Mouse (Mus musculus) urinary bladder, postnatal 14 days (tissue): Measurements from ENCODE around the gene Ptpn11.
A peak's percentile ranks its signal among the peaks of the same experiment; 100 is the strongest.
"Not testable (repeated sequence)": the region's sequence is repeated elsewhere in the genome, so short reads cannot be mapped to it uniquely, and the experiment has no call there.

ENCODE experiments used
- DNase-seq: peaks from one replicate; pipeline ENCODE4 v3.0.0; 2021; ENCODE audit warnings: low spot score

The Ptpn11 gene

DNA sequence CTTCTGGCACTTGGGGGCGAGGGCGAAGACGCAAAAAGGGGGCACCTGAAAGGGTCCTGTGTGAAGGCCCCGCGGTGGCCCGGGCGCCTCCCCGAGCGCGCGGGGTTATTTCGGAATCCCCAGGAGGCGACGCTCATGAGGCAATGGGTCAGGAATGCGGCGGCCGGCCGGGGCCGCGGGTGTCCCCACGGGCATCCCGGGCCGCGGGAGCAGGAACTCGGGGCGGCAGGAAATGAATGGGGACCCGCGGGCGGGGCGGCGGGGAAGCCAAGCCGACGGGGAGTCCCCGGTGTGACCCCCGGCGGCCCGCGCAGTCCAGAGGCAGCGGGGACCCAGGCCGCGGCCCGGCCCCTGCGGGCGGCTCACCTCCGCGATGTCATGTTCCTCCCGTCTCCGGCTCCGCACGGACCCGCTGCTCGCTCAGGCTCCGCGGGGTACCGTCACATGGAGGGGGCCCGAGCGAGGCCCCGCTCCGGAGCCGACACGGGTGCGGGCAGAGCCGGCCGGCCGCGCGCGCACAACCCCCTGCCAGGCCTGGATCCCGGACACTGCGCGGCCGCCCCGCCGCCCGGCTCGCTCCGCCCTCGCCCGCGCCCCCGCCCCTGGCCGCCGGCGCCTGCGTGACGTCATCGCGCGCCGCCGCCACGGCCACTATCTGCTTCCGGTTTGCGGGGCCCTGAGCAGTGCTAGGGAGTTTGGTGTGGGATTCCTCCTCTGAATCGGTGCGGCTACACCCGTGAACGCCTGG is at the start of gene Ptpn11:
Gene Ptpn11, minus strand, starts transcription at position 562 of the 748 bp plus-strand sequence.
- DNase-seq: peak; percentile 85

DNA sequence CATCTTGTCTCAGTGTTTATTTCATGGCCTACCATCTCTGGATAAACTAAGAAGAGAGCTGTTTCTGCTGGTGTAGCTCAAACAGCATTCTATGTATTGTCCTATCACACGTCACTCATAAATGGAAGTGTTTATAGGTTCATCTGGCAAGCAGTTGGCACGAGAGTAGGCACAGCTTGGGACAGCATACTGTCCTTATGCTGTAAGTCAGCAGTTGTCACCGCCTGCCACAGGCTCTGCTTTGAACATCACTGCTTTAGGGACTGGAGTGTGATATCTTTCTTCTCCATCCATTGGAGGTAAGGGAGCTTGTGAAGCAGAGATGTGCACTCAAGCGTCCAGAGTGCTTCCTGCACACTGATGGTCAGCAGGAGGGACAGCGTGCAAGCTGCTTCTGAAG is 48.6 kb upstream of the Ptpn11 start:
- no peak for DNase-seq

DNA sequence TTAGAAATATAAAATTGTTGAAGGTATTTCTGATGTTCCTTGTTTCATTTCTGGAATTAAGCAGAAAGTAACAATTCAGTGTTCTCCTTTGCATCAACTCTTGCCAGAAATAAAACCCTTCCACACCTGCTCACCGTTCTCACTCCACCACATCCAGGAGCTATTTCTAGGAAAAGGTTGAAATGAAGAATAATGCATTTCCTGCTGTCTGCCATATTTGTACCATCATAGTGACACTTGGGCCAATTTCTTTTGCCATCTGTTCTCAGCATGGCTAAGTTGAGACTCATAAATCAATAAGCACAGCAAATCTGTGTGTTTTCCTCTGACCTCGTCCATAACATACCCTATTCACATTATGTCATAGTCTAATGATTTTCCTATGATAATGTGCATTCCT is 47.0 kb upstream of the Ptpn11 start:
- DNase-seq: no peak

DNA sequence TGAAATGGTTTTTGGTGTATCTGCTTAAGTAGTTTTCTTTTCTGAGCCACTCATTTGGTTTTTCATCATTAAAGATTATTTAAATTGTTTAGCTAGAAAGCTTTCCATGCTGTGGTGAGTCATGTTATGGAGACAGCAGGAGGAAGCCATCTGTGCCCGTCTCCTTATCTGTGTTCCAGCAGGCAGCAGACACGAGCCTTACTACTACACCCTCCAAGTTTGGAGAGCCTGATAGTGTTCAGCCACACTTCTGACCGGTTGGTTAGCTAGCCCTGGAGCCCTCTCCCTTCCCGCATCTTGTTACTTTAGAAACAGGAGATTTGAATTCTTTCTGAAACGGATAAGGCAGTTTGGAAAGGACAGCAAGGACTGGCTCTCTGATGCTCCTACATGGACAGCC is 45.0 kb upstream of the Ptpn11 start:
- DNase-seq: no peak

DNA sequence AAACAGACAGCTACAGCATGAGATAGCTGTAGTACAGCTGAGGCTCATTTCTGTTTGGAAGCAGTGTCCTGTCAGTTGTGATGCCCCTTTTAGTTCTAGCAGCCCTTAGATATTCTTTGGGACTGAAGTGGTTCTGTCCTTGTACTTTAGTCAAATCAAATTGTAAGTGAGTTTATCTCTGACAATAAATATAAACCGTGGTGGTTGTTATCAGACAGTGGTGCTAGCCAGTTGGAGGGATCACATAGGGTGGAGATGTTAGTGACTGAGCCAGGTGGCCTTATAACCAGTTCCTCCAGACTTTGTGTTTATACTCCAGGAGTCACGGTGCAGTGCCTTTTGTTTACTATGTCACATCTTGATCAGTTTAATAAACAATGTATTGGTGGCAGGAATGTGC is 42.5 kb upstream of the Ptpn11 start:
- DNase-seq: no peak

DNA sequence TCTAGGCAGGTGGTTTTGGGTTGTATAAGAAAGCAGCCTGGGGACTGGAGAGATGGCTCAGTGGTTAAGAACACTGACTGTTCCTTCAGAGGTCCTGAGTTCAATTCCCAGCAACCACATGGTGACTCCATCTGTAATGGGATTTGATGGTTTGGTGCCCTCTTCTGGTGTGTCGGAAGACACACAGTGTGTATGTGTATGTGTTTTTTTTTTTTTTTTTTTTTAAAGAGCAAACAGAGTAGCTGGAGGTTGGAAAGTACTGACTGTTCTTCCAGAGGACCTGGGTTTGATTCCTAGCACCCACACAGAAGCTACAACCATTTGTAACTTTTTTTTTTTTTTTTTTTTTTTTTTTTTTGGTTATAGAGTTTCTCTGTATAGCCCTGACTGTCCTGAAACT is 41.6 kb upstream of the Ptpn11 start:
- DNase-seq: no peak

DNA sequence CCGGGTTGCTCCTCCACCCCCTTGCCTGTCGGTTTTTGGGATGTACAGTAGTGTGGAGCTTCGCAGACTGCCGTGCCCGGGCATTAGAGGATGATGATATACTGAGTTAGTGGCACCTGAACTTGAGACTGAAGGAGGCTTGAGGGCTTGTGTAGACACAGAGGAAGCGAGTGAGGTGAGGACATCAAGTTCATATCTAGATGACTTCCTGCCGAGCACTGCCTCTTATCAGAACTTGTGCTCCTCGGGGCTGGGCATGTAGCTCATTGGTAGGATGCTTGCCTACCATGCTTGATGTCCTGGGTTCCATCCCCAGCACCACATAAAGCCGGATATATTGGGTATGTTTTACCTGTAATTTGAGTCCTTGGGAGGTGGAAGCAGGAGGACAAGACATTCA is 39.6 kb upstream of the Ptpn11 start:
- DNase-seq: no peak

DNA sequence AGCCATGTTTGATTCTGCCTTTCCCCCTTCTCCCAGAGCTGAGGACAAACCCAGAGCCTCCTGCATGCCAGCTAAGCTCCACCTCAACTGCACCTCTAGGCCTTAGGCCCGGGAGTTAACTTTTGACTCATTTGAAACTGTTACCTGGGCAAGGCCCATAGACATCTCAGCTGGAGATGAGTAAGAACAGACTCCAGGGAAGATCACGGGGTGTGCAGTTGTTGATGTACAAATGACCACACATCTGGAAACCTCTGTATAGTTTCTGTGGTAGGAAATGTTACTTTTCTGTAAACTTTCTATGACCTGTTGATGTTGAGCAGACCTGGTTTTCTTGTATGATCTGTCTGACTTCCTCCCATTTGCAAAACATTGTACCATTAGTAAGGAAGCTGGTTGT is 38.0 kb upstream of the Ptpn11 start:
- DNase-seq: no peak

DNA sequence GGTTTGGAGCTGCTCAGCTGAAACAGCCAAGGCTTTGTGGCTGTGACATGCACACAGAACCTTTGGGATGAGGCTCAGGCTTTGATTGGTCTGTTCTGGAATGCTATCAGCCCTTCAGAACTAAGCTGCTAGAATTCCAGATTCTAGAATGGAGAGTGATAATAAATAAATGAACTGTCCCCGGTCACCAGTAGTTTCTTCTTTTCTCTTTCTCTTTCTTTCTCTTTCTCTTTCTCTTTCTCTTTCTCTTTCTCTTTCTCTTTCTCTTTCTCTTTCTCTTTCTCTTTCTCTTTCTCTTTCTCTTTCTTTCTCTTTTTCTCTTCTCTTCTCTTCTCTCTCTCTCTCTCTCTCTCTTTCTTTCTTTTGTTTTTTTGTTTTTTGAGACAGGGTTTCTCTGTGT is 36.1 kb upstream of the Ptpn11 start:
- not testable (repeated sequence) for DNase-seq

DNA sequence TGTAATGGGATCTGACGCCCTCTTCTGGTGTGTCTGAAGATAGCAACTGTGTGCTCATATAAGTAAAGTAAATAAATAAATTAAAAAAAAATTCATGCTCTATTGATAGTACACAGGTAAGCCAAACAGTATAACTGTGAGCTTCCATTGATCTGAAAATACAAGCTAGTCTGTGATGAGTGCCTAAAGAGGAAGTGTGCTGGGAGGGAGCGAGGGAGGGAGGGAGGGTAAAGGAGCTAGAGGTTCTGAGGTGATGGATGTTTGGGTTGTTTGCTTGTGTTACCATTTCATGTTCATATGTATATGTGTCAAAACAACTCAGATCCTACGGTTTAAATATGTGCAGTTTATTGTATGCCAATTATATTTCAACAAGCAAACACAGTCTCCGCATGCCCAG is 35.6 kb upstream of the Ptpn11 start:
- no peak for DNase-seq

DNA sequence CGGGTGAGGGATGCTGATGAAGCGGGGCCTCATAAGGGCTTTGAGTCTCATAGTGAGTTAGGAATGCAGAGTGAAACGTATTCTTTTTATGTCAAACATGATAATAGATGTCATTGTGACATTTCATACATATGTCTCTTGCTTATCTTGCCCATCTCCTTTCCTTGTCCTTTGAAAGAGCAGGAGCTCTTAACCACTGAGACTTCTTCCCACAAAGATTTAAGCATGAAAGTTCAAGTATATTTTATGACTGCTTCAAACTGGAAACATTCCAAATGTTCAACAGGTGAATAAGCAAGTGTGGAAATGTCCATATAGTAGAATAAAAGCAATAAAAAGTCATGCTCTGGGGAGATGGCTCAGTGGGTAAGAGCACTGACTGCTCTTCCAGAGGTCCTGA is 35.2 kb upstream of the Ptpn11 start:
- no peak for DNase-seq

DNA sequence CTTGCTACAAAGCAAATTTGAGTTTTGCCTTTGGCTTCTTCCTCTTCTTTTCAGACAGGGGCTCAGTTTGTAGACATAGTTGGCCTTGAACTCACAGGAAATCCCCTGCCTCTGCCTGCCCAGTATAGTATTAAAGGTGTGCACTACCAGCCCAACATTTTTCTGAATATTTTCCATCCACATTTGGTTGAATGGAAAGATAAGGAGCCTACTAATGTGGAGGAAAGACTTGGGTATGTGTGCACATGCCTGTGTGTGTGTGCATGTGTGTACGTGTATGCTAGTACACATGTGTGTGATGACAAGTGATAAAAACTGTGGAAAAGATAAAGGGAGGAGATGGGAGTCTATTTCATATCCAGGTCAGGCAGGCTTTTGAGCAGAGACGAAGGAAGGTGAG is 34.7 kb upstream of the Ptpn11 start:
- no peak for DNase-seq

DNA sequence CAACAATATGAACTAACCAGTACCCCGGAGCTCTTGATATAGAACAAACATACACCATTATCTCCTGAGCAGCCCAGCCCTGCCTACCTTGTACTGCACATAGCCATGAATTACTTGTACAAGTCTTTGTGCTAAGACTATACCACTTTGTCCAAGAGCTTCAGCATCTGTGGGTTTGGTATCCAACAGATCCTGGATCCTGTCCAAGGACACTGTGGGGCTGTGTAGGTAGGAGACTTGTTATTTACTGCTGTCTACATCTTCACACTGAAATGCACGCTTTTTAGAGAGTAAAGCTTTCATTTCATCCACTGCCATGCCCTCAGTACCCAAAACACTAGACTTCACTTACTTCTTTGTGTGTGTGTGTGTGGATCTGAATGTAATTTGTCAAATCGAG is 33.7 kb upstream of the Ptpn11 start:
- no peak for DNase-seq

DNA sequence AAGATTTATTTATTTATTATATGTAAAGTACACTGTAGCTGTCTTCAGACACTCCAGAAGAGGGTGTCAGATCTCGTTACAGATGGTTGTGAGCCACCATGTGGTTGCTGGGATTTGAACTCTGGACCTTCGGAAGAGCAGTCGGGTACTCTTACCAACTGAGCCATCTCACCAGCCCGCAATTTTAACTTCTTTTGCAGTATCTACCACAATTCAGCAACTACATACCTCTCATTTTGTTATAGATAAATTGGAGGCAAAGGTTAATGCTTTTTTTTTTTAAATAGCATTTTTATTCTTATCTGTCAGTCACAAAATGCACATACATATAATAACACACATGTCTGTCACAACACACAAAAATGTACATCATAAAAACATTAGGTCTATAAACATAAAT is 32.8 kb upstream of the Ptpn11 start:
- not testable (repeated sequence) for DNase-seq

DNA sequence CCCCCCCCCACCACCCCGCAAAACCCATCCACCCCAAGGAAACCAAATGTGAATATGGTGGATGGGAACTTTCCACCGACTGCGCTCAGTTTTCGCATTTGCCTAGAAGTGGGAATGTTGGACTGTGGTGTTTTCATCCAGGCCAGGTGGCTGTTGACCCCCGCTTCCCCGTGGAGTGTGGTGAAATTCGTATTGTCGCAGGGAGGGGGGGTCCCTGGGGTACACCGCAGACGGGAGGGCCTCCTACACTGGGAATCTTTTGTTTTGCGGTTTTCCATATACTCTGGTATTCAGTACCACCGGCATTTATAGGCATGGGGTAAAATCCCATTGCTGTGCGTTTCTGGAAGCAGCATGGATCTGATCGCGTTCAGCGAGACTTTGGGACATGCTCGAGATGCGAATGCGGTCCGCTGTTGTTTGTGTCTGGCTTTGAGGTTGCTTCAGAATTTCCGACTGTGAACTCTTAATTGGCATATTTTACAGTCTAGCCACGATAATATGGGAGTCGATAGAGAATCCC is 30.2 kb upstream of the Ptpn11 start:
- DNase-seq: no peak

DNA sequence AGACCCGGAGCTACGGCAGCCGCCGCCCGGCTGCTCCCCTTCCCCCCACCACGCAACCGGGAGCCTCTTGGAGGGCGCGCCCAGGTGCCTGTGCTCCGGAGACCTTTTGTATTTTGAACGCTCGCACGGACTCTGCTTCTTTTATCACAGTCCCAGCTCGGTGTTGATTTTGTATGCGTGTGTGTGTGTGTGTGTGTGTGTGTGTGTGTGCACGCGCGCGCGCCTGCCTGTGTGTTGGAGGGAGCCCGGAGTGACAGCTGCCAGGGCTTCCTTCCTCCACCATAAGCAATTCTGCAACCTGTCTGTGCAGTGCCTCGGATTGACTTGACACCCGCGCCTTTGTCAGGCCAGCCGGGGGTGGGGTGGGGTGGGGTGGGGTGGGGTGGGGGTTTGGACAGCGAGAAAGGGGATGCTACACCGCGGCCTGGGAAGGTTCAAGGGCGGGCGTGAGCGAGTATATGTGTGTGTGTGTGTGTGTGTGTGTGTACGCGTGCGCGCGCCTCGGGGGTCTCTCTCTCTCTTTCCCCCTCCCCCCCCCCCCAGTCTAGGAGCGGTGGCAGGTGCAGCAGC is 29.6 kb upstream of the Ptpn11 start:
- DNase-seq: peak; percentile 12

DNA sequence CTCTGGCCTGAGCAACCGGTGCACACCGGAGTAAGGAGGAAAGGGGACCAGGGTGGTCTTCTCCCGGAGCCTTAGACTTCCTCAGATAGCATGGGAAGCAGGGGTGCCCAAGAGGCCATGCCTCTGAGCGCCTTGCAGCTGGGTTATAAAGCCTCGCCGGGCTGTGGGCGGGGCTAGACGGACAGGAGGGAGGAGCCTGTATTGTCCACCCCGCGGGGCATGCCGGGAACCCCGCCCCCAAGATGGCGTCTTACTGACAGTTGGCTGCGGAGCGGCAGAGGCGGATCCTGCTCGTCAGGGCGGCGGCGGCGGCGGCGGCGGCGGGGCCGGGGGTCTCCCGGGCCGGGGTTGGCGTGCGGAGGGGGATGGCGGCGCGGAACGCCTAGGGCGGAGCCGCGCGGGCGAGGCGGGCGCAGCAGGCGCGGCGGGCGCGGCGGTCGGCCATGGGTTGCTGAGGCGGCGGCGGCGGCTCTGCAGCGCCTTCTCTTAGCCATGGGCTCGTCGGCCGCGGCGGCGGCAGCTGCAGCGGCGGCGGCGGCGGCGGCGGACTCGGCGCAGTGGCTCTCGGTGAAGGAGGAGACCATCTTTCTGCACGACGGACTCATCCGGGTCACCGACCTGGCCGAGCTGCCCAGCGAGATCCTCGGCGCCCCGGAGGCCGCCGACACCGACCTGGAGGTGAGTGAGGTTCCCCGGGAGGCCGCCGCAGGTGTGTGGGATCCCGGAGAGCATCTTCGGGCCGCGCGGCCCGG is 29.0 kb upstream of the Ptpn11 start, which contains the start of gene Hectd4:
Gene Hectd4, plus strand, starts transcription at position 240 of the 752 bp plus-strand sequence.
- DNase-seq: peak; percentile 99

DNA sequence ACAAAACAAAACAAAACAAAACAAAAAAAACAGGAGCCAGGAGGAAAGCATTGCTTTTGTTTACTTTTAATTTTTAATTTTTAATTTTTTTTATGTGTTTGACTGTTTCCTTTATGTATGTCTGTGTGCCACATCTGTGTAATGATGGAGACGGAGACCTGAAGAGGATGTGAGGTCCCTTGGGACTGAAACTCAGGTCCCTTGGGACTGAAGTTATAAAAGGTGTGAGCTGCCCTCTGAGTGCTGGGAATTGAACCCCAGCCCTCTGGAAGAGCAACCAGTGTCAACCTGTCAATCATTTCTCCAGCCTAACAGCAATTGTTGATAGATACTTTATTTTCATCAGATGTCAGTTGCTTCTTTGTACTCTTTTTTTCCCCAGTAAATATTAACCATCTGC is 28.0 kb upstream of the Ptpn11 start:
- no peak for DNase-seq

DNA sequence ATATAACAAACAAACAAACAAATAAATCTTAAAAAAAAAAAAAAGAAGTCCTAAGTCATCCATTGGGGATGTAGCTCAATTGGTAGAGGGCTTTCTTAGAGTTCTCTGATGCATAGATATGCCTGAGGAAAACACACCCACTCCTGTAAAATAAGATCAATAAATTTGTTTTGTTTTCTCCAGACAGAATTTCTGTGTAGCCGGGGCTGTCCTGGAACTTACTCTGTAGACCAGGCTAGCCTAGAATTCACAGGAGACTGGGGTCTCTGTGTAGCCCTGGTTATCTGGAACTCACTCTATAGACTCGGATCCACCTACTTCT is 26.1 kb upstream of the Ptpn11 start:
- DNase-seq: no peak

DNA sequence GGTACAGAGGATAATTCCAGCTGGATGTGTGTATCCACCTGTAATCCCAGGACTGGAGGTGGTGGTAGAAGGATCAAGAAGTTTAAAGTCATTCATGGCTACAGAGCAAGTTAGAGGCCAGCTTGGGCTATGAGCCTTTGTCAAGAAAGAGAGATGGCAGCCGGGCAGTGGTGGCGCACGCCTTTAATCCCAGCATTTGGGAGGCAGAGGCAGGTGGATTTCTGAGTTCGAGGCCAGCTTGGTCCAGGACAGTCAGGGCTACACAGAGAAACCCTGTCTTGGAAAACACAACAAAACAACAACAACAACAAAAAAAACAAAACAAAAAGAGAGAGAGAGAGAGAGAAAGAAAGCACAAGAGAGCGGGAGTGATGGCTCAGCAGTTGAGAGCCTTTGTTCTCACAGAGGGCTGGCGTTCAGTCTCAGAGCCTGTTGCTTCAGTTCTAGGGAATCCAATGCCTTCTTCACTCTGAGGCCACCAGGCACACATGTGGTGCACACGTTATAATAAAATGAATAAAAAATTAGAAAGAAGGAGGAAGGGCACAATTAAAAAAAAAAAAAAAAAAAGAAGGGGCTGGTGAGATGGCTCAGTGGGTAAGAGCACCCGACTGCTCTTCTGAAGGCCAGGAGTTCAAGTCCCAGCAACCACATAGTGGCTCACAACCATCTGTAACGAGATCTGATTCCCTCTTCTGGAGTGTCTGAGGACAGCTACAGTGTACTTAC is 25.6 kb upstream of the Ptpn11 start:
- not testable (repeated sequence) for DNase-seq

DNA sequence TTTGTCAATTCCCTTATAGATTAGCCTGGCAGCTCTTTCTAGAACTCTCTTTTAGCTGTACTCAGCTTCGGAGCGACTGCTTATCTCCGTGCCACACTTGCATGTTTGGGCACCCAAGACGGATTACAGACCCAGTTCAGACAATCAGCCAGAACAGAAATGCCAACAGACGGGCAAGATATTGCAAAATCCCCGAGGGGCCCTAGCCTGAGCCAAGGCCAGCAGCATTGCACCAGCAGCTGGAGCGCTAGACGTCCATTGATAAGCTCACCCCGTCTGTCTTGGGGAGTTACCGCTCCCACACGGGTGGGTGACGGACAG is 24.9 kb upstream of the Ptpn11 start:
- no peak for DNase-seq

DNA sequence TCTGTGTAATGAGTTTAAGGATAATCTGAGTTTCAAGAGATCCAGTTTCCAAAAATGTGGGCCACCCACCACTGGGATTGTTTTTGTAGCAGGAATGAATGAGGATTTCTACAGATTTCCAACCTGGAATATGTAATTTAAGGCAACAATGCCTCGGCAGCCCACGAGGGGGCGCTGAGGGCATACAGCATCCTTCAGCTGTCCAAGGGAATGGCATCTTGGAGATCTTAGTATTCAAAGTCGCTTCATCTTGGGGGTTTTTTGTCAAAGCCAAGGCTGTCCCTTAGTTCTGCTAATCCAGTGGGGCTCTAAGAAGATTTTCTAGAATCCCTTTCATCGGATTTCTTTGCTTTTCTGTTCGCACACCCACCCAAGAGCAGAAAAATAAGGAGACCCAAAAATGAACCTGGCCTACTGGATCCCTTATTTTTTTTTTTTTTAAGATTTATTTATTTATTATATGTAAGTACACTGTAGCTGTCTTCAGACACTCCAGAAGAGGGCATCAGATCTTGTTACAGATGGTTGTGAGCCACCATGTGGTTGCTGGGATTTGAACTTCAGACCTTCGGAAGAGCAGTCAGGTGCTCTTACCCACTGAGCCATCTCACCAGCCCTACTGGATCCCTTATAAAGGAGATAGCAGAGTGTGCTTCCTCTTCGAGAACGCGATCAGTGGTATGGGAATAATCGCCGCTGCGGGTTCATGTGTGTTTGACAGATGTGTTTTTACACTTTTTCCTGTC is 24.4 kb upstream of the Ptpn11 start:
- peak; percentile 63 for DNase-seq
